10 mouse cellular contexts compared by ENCODE assay signal in the genomic region with DNA sequence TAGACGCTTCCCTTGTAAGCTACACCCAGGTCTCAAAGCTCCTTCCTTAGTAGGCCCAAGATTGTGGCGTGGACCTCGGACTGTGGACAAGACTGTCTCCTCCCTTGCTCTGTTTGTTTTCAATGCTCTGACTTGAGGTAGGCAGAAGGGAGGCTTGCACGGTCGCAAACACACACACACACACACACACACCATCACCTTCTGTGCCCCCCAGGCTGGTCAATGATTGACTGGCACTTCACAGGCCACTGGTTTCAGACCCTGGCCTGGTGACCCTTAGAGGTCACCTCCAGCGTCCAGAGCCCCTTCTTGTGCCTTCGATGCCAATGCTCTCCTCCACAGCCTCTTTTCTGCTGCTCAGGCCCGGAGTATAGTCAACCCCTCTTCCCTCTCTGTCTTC. TPM values are rescaled to one million over a fixed set of nuclear protein-coding genes. Genes with fewer than 3 reads are reported as not detected.
DNase-seq lines count a peak whose midpoint lies in the region; ATAC-seq and TF ChIP-seq lines count a peak whose summit lies in the region.
"Had no signal": no experiment of that assay in that cellular context is flagged by ENCODE, and none has a peak within 500 bp of the region (broad histone marks: within the 10 kb centered on the region; RNA-seq: fewer than 3 reads in every experiment).

No protein-coding gene starts in this region.

- H3K27me3 ChIP-seq in heart, postnatal 0 days (ENCODE audit: control insufficient read depth, insufficient read depth, low read length), result no peaks in the 10 kb centered on the region
- H3K27me3 ChIP-seq in forebrain, embryonic 12.5 days, result peaks cover 43% of the 10 kb centered on the region
- H3K27me3 ChIP-seq in midbrain, embryonic 14.5 days (ENCODE audit: control insufficient read depth, insufficient read depth, low read length), result peaks cover 11% of the 10 kb centered on the region

- peak overlapping the region; percentile 31; the same call in 1 of the 2 replicates for H3K4me2 ChIP-seq in heart, postnatal 0 days (ENCODE audit: low read depth, low read length)
- peak overlapping the region; percentile 32 for H3K4me2 ChIP-seq in forebrain, embryonic 12.5 days
- H3K4me2 ChIP-seq in midbrain, embryonic 14.5 days (ENCODE audit: low read length), result peak overlapping the region; percentile 22

- no peak for TF ChIP-seq EP300 in heart, postnatal 0 days (IDR thresholded peaks at IDR 0.05; ENCODE audit: low read depth)

- peaks cover 24% of the 10 kb centered on the region for H3K4me1 ChIP-seq in heart, postnatal 0 days (ENCODE audit: control insufficient read depth, insufficient read depth)
- H3K4me1 ChIP-seq in forebrain, embryonic 12.5 days, result peaks cover 30% of the 10 kb centered on the region
- peaks cover 10% of the 10 kb centered on the region for H3K4me1 ChIP-seq in midbrain, embryonic 14.5 days (ENCODE audit: control insufficient read depth, insufficient read depth, low read length)

- DNase-seq in heart, postnatal 0 days (ENCODE audit: low spot score), result no peak
- DNase-seq in heart, postnatal 25 days (ENCODE audit: low spot score), result no peak
- DNase-seq in kidney, adult 8-10 months, result peak; percentile 89 to 92
- no peak for DNase-seq in midbrain, embryonic 14.5 days
- no peak for DNase-seq in layer of hippocampus, postnatal 25 days (ENCODE audit: extremely low spot score in 1 of 2, low spot score in 1 of 2)
- DNase-seq in cerebellum, postnatal 14 days, result no peak
- DNase-seq: gastrocnemius, adult 2 months had no signal

- peak overlapping the region; percentile 1; the same call in 1 of the 2 replicates for H3K27ac ChIP-seq in heart, postnatal 0 days (ENCODE audit: low read depth)
- H3K27ac ChIP-seq in forebrain, embryonic 12.5 days, result no peak overlapping the region
- H3K27ac ChIP-seq in midbrain, embryonic 14.5 days (replicated peaks; ENCODE audit: low read depth, low read length), result no peak overlapping the region
- H3K27ac ChIP-seq: gastrocnemius, adult 2 months had no signal

- H3K36me3 ChIP-seq in heart, postnatal 0 days (replicated peaks; ENCODE audit: control insufficient read depth, insufficient read depth, low read length), result no peaks in the 10 kb centered on the region
- H3K36me3 ChIP-seq in forebrain, embryonic 12.5 days (replicated peaks), result no peaks in the 10 kb centered on the region
- H3K36me3 ChIP-seq in midbrain, embryonic 14.5 days (ENCODE audit: control insufficient read depth, insufficient read depth, low read length), result no peaks in the 10 kb centered on the region

- no peak for TF ChIP-seq CTCF in heart, postnatal 0 days (IDR thresholded peaks at IDR 0.05; ENCODE audit: low read depth)

- 63% methylated on average over 8 of the region's 8 CpGs for WGBS in heart, postnatal 0 days
- WGBS in forebrain, embryonic 12.5 days, result 56% methylated on average over 8 of the region's 8 CpGs
- 50% methylated on average over 8 of the region's 8 CpGs for WGBS in midbrain, embryonic 14.5 days

- ATAC-seq in heart, postnatal 0 days (ENCODE audit: insufficient read depth, low read depth), result no peak
- no peak for ATAC-seq in forebrain, embryonic 12.5 days (ENCODE audit: low FRiP score)
- ATAC-seq in midbrain, embryonic 14.5 days (ENCODE audit: low FRiP score, low TSS enrichment), result no peak
- no peak for ATAC-seq in granulocyte monocyte progenitor cell, adult 5-6 weeks (replicated peaks; ENCODE audit: poor library complexity, severe bottlenecking)

- 0 out of 2 replicates have a peak overlapping the region, but pooled peaks have one; percentile 1 for H3K4me3 ChIP-seq in heart, postnatal 0 days (ENCODE audit: low read depth, low read length)
- no peak overlapping the region for H3K4me3 ChIP-seq in forebrain, embryonic 12.5 days (replicated peaks)
- no peak overlapping the region for H3K4me3 ChIP-seq in midbrain, embryonic 14.5 days (replicated peaks; ENCODE audit: low read depth, low read length)
- H3K4me3 ChIP-seq: gastrocnemius, adult 2 months had no signal

- H3K9ac ChIP-seq in heart, postnatal 0 days (replicated peaks; ENCODE audit: low read depth, low read length), result 0 out of 2 replicates have a peak overlapping the region, but pooled peaks have one; percentile 15
- H3K9ac ChIP-seq in forebrain, embryonic 12.5 days, result peak overlapping the region; percentile 40; the same call in 1 of the 2 replicates
- no peak overlapping the region for H3K9ac ChIP-seq in midbrain, embryonic 14.5 days (replicated peaks; ENCODE audit: low read length)

- H3K9me3 ChIP-seq in heart, postnatal 0 days (replicated peaks; ENCODE audit: control insufficient read depth, low read length), result no peaks in the 10 kb centered on the region
- H3K9me3 ChIP-seq in forebrain, embryonic 12.5 days, result no peaks in the 10 kb centered on the region
- H3K9me3 ChIP-seq in midbrain, embryonic 14.5 days (ENCODE audit: control insufficient read depth, low read length), result no peaks in the 10 kb centered on the region

- intact Hi-C loops in heart, postnatal 25 days (cut with DNase I), result no loop called here

RNA-seq across cellular contexts. Expression of a gene that starts 3.4 kb away (rescaled TPM):
- 23.2 and 31.4 TPM in 2 replicates for total RNA-seq in heart, postnatal 0 days (2014; rRNA removed; ENCODE audit: low replicate concordance)
- 15.5 and 16.8 TPM in 2 replicates for polyA plus RNA-seq in heart, postnatal 0 days (2015; fragmentation: Nextera tagmentation; extraction: Ambion mirVana)
- total RNA-seq in heart, postnatal 25 days (2021), result 1 to 10 TPM; 7.7 to 9.2 TPM
- polyA plus RNA-seq in forebrain, embryonic 12.5 days (2016; fragmentation: Nextera tagmentation; extraction: Ambion mirVana), result 16.4 and 17.8 TPM in 2 replicates
- 6.0 and 7.6 TPM in 2 replicates for polyA plus RNA-seq in midbrain, embryonic 14.5 days (2014; fragmentation: Nextera tagmentation; extraction: Ambion mirVana)
- 1 to 10 TPM; 1.4 to 3.5 TPM for total RNA-seq in layer of hippocampus, postnatal 25 days (2021)
- total RNA-seq in granulocyte monocyte progenitor cell, adult 5-6 weeks (2014; fragmentation: Nextera tagmentation), result not detected in 2 replicates
- total RNA-seq in granulocyte monocyte progenitor cell, adult 5-6 weeks (2017), result not detected in 2 replicates
- total RNA-seq: common myeloid progenitor, adult 5-6 weeks had no signal

RNA-seq across cellular contexts. Expression of a gene that starts 8.6 kb away (rescaled TPM):
- total RNA-seq in heart, postnatal 0 days (2014; rRNA removed; ENCODE audit: low replicate concordance), result 35.7 and 46.0 TPM in 2 replicates
- polyA plus RNA-seq in heart, postnatal 0 days (2015; fragmentation: Nextera tagmentation; extraction: Ambion mirVana), result 15.9 and 18.2 TPM in 2 replicates
- total RNA-seq in heart, postnatal 25 days (2021), result 1 to 10 TPM; 8.4 to 9.3 TPM
- polyA plus RNA-seq in forebrain, embryonic 12.5 days (2016; fragmentation: Nextera tagmentation; extraction: Ambion mirVana), result 7.7 and 8.3 TPM in 2 replicates
- 6.4 and 6.9 TPM in 2 replicates for polyA plus RNA-seq in midbrain, embryonic 14.5 days (2014; fragmentation: Nextera tagmentation; extraction: Ambion mirVana)
- total RNA-seq in layer of hippocampus, postnatal 25 days (2021), result 1 to 10 TPM; 8.9 to 9.6 TPM
- 1.3 and 3.1 TPM in 2 replicates for total RNA-seq in granulocyte monocyte progenitor cell, adult 5-6 weeks (2014; fragmentation: Nextera tagmentation)
- total RNA-seq in granulocyte monocyte progenitor cell, adult 5-6 weeks (2017), result 1.4 and 2.8 TPM in 2 replicates

RNA-seq across cellular contexts. Expression of a gene that starts 22.6 kb away (rescaled TPM):
- 4.2 TPM in 1 of 2 replicates, not detected in the other for total RNA-seq in heart, postnatal 0 days (2014; rRNA removed; ENCODE audit: low replicate concordance)
- polyA plus RNA-seq in heart, postnatal 0 days (2015; fragmentation: Nextera tagmentation; extraction: Ambion mirVana), result 0.26 TPM in 1 of 2 replicates, not detected in the other
- total RNA-seq in heart, postnatal 25 days (2021), result 1 to 10 TPM; 1.3 to 1.7 TPM
- 0.17 TPM in 1 of 2 replicates, not detected in the other for polyA plus RNA-seq in forebrain, embryonic 12.5 days (2016; fragmentation: Nextera tagmentation; extraction: Ambion mirVana)
- 0.62 and 1.1 TPM in 2 replicates for polyA plus RNA-seq in midbrain, embryonic 14.5 days (2014; fragmentation: Nextera tagmentation; extraction: Ambion mirVana)
- total RNA-seq in layer of hippocampus, postnatal 25 days (2021), result not detected
- not detected in 2 replicates for total RNA-seq in granulocyte monocyte progenitor cell, adult 5-6 weeks (2014; fragmentation: Nextera tagmentation)
- total RNA-seq in granulocyte monocyte progenitor cell, adult 5-6 weeks (2017), result not detected in 2 replicates
- total RNA-seq: common myeloid progenitor, adult 5-6 weeks had no signal

RNA-seq across cellular contexts. Expression of a gene that starts 25.3 kb away (rescaled TPM):
- 293 and 299 TPM in 2 replicates for total RNA-seq in heart, postnatal 0 days (2014; rRNA removed; ENCODE audit: low replicate concordance)
- polyA plus RNA-seq in heart, postnatal 0 days (2015; fragmentation: Nextera tagmentation; extraction: Ambion mirVana), result 455 and 518 TPM in 2 replicates
- 1,000 to 10,000 TPM; 1,084 to 2,520 TPM for total RNA-seq in heart, postnatal 25 days (2021)
- 0.20 and 0.36 TPM in 2 replicates for polyA plus RNA-seq in forebrain, embryonic 12.5 days (2016; fragmentation: Nextera tagmentation; extraction: Ambion mirVana)
- 0.31 TPM in 1 of 2 replicates, not detected in the other for polyA plus RNA-seq in midbrain, embryonic 14.5 days (2014; fragmentation: Nextera tagmentation; extraction: Ambion mirVana)
- total RNA-seq in layer of hippocampus, postnatal 25 days (2021), result under 1 TPM; 0.66 to 0.76 TPM
- total RNA-seq in granulocyte monocyte progenitor cell, adult 5-6 weeks (2014; fragmentation: Nextera tagmentation), result not detected in 2 replicates
- not detected in 2 replicates for total RNA-seq in granulocyte monocyte progenitor cell, adult 5-6 weeks (2017)
- total RNA-seq: common myeloid progenitor, adult 5-6 weeks had no signal

RNA-seq across cellular contexts. Expression of a gene that starts 29.9 kb away (rescaled TPM):
- 20.6 and 26.5 TPM in 2 replicates for total RNA-seq in heart, postnatal 0 days (2014; rRNA removed; ENCODE audit: low replicate concordance)
- polyA plus RNA-seq in heart, postnatal 0 days (2015; fragmentation: Nextera tagmentation; extraction: Ambion mirVana), result 104 and 113 TPM in 2 replicates
- total RNA-seq in heart, postnatal 25 days (2021), result 10 to 100 TPM; 49.0 to 54.6 TPM
- 142 and 154 TPM in 2 replicates for polyA plus RNA-seq in forebrain, embryonic 12.5 days (2016; fragmentation: Nextera tagmentation; extraction: Ambion mirVana)
- polyA plus RNA-seq in midbrain, embryonic 14.5 days (2014; fragmentation: Nextera tagmentation; extraction: Ambion mirVana), result 225 and 280 TPM in 2 replicates
- total RNA-seq in layer of hippocampus, postnatal 25 days (2021), result 100 to 1,000 TPM in 1 of 2 experiments, 10 to 100 TPM in 1; 92.2 to 104 TPM
- total RNA-seq in granulocyte monocyte progenitor cell, adult 5-6 weeks (2014; fragmentation: Nextera tagmentation), result 66.2 and 84.5 TPM in 2 replicates
- total RNA-seq in granulocyte monocyte progenitor cell, adult 5-6 weeks (2017), result 23.7 and 24.9 TPM in 2 replicates

Comparison
In these comparisons a context has a peak if more than half of its experiments do, and no peak if none do; other contexts are left out.
1. DNase-seq: peak in kidney, adult 8-10 months (2 of 2); none in heart, postnatal 0 days (single experiment), heart, postnatal 25 days (single experiment), midbrain, embryonic 14.5 days (single experiment), layer of hippocampus, postnatal 25 days (0 of 2) and cerebellum, postnatal 14 days (0 of 2).
2. Peak in every context shown above with its lines, with median percentiles within 50 percentile points of each other: H3K4me2 ChIP-seq.